Mouse (Mus musculus) neural tube, embryonic 15.5 days (tissue): ENCODE data around the gene Plxna4. TPM values are rescaled to one million over a fixed set of nuclear protein-coding genes. Genes with fewer than 3 reads are reported as not detected.
A peak's percentile ranks its signal among the peaks of the same experiment; 100 is the strongest.

Source experiments
- ATAC-seq: fragments of 200-750 bp; cut with Nextera tagmentation; 2 replicates; pipeline ENCODE4 v1.8.0; 2017; ENCODE audit warnings: mild to moderate bottlenecking, moderate TSS enrichment, moderate library complexity; ENCODE audit not compliant: low FRiP score
- H3K27ac ChIP-seq: fragments of 300-500 bp; sonication (generic); replicated peaks from 2 replicates; pipeline ENCODE4 v1.5.1; 2015; ENCODE audit warnings: mild to moderate bottlenecking, inconsistent platforms
- H3K27me3 ChIP-seq: fragments of 300-500 bp; sonication (generic); replicated peaks from 2 replicates; pipeline ENCODE4 v1.6.1; 2015; ENCODE audit warnings: inconsistent platforms
- H3K36me3 ChIP-seq: fragments of 300-500 bp; sonication (generic); 2 replicates; pipeline ENCODE4 v1.6.1; 2015; ENCODE audit warnings: inconsistent platforms
- H3K4me1 ChIP-seq: fragments of 300-500 bp; sonication (generic); 2 replicates; pipeline ENCODE4 v1.6.1; 2015; ENCODE audit warnings: inconsistent platforms
- H3K4me2 ChIP-seq: fragments of 300-500 bp; sonication (generic); 2 replicates; pipeline ENCODE4 v1.6.1; 2015; ENCODE audit warnings: inconsistent platforms, mild to moderate bottlenecking, moderate library complexity
- H3K4me3 ChIP-seq: fragments of 300-500 bp; sonication (generic); replicated peaks from 2 replicates; pipeline ENCODE4 v1.5.1; 2015; ENCODE audit warnings: mild to moderate bottlenecking, inconsistent platforms
- H3K9ac ChIP-seq: fragments of 300-500 bp; sonication (generic); replicated peaks from 2 replicates; pipeline ENCODE4 v1.6.1; 2015; ENCODE audit warnings: mild to moderate bottlenecking, inconsistent platforms
- H3K9me3 ChIP-seq: fragments of 300-500 bp; sonication (generic); replicated peaks from 2 replicates; pipeline ENCODE4 v1.6.1; 2016; ENCODE audit warnings: inconsistent platforms
- WGBS: fragments of 180-500 bp; shearing (Covaris S2); methylation state at CpG from one replicate; pipeline ENCODE4 v1.1.7; 2015; ENCODE audit warnings: mixed read lengths; 5-methylcytosine and 5-hydroxymethylcytosine counted together
- polyA plus RNA-seq: library from polyadenylated mRNA; unstranded; fragments of >200 nt; fragmentation: Nextera tagmentation; extraction: Ambion mirVana; gene quantifications from 2 replicates; pipeline ENCODE4 v1.2.1, GENCODE M21; 2015

Plxna4 gene
- polyA plus RNA-seq, 1 experiment from 2014 or later = 14.9 TPM

- H3K9ac ChIP-seq = no peak overlapping the region
- no peaks in the 10 kb centered on the region for H3K9me3 ChIP-seq
- no peak overlapping the region for H3K4me2 ChIP-seq
- peak; percentile 38; the same call in 1 of the 2 replicates for ATAC-seq
- H3K27me3 ChIP-seq = no peaks in the 10 kb centered on the region
- H3K27ac ChIP-seq = no peak overlapping the region
- H3K4me3 ChIP-seq = no peak overlapping the region
- WGBS = 49% methylated on average over 4 of the region's 4 CpGs
- peaks cover 38% of the 10 kb centered on the region for H3K36me3 ChIP-seq
- H3K4me1 ChIP-seq = no peaks in the 10 kb centered on the region
Observed at GRCm38 (mm10) chr6:32153170-32153569, 434.8 kb downstream of the Plxna4 start.

- H3K4me2 ChIP-seq = no peak overlapping the region
- H3K4me1 ChIP-seq = no peaks in the 10 kb centered on the region
- 89% methylated on average over 4 of the region's 4 CpGs for WGBS
- H3K36me3 ChIP-seq = peaks cover 31% of the 10 kb centered on the region
- no peak for ATAC-seq
- no peak overlapping the region for H3K4me3 ChIP-seq
- H3K27me3 ChIP-seq = no peaks in the 10 kb centered on the region
- H3K9ac ChIP-seq = no peak overlapping the region
- no peak overlapping the region for H3K27ac ChIP-seq
- no peaks in the 10 kb centered on the region for H3K9me3 ChIP-seq
Observed at GRCm38 (mm10) chr6:32150836-32151235, 437.2 kb downstream of the Plxna4 start.

- Histone ChIP-seq H3K4me3 (no peak overlapping the region), H3K9me3 (no peaks in the 10 kb centered on the region), H3K27ac (no peak overlapping the region), H3K36me3 (peaks cover 13% of the 10 kb centered on the region), H3K9ac (no peak overlapping the region), H3K4me1 (no peaks in the 10 kb centered on the region), H3K4me2 (no peak overlapping the region), H3K27me3 (no peaks in the 10 kb centered on the region)
- no peak for ATAC-seq
- 81% methylated on average over 4 of the region's 4 CpGs for WGBS
Observed at GRCm38 (mm10) chr6:32144771-32145170, 443.2 kb downstream of the Plxna4 start.

- no peaks in the 10 kb centered on the region for H3K36me3 ChIP-seq
- no peaks in the 10 kb centered on the region for H3K9me3 ChIP-seq
- no peaks in the 10 kb centered on the region for H3K27me3 ChIP-seq
- 86% methylated on average over 3 of the region's 3 CpGs for WGBS
- H3K4me1 ChIP-seq = no peaks in the 10 kb centered on the region
- no peak overlapping the region for H3K4me2 ChIP-seq
- ATAC-seq = no peak
- no peak overlapping the region for H3K27ac ChIP-seq
- no peak overlapping the region for H3K9ac ChIP-seq
- no peak overlapping the region for H3K4me3 ChIP-seq
Observed at GRCm38 (mm10) chr6:32139537-32139936, 448.5 kb downstream of the Plxna4 start.

DNA sequence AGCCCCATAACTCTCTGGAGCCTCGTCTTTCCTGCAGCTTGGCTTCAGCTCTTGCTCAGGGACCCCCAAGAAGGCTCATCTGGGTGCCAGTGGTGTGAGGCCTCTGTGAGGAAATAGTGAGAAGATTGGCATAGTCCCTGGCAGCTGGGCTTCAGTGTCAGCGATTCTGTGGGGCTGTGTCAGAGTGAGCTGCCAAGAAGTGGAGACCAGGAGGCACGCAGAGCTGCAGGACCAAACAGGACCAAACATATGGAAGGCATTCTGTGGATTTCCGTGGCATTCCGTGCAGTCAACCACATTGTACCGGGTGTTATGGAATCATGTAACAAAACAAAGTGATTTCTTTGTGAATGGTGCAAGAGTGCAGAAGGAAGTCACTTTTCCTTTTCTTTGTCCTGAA, 461.1 kb downstream of the Plxna4 start:
- H3K36me3 ChIP-seq = no peaks in the 10 kb centered on the region
- H3K4me3 ChIP-seq = no peak overlapping the region
- H3K9ac ChIP-seq = no peak overlapping the region
- no peak overlapping the region for H3K4me2 ChIP-seq
- H3K27ac ChIP-seq = no peak overlapping the region
- no peak for ATAC-seq
- no peaks in the 10 kb centered on the region for H3K9me3 ChIP-seq
- H3K4me1 ChIP-seq = peaks cover 4% of the 10 kb centered on the region; the same call in 1 of the 2 replicates
- no peaks in the 10 kb centered on the region for H3K27me3 ChIP-seq
- WGBS = 54% methylated on average over 6 of the region's 6 CpGs

DNA sequence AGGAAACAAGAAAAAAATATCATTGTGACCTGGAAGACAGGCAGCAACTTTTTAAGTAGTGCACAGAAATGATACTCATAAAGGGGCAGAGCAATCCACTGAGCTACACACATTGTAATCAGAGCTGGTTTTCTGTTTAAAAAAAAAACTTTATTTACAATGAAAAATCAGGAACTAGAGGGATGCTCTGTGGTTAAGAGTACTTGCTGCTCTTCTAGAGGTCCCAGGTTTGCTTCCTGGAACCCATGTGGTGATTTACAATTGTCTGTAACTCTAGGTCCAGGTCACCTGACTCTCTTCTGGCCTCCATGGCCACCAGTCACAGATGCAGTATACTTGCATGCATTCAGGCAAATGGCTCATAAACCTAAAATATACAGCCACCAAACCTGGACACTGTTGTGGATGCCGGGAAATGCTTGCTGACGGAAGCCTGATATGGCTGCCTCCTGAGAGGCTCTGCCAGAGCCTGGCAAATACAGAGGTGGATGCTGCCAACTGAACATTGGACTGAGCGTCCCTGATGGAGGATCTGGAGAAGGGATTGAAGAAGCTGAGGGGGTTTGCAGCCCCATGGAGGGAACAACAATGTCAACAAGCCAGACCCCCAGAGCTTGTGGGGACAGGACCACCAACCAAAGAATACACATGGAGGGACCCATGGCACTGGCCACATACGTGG, 465.3 kb downstream of the Plxna4 start:
- WGBS = 88% methylated on average over 4 of the region's 4 CpGs
- Histone ChIP-seq H3K4me2 (no peak overlapping the region), H3K9me3 (no peaks in the 10 kb centered on the region), H3K36me3 (no peaks in the 10 kb centered on the region), H3K27me3 (no peaks in the 10 kb centered on the region), H3K27ac (no peak overlapping the region), H3K4me1 (peaks cover 4% of the 10 kb centered on the region; the same call in 1 of the 2 replicates), H3K9ac (no peak overlapping the region), H3K4me3 (no peak overlapping the region)
- no peak for ATAC-seq

DNA sequence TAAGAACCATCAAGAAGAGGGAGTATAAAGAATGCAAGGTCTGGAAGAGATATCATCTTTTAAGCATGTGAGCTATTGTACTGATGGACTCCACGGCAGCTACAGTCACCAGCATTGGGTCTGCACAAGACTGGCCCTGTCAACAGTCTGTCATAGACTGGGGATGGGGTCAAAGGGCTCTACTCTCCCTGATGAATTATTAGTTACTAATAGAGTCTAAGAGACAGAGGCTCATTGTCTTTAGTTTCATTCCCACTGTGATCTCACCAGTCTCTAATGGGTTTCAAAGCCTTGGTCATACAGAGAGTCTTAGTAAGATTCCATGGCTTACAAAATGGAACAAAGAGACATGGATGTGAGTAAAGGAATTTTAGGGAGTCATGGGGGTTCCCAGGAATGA, 467.1 kb downstream of the Plxna4 start:
- no peaks in the 10 kb centered on the region for H3K36me3 ChIP-seq
- no peaks in the 10 kb centered on the region for H3K9me3 ChIP-seq
- H3K27me3 ChIP-seq = no peaks in the 10 kb centered on the region
- no peak overlapping the region for H3K4me3 ChIP-seq
- no peak overlapping the region for H3K27ac ChIP-seq
- no peaks in the 10 kb centered on the region for H3K4me1 ChIP-seq
- no peak overlapping the region for H3K9ac ChIP-seq
- 62% methylated on average over 1 of the region's 1 CpGs for WGBS
- no peak overlapping the region for H3K4me2 ChIP-seq
- ATAC-seq = no peak

GRCm38 (mm10) chr6:32109207-32109606, 478.8 kb downstream of the Plxna4 start:
- Histone ChIP-seq H3K9me3 (no peaks in the 10 kb centered on the region), H3K27ac (no peak overlapping the region), H3K27me3 (no peaks in the 10 kb centered on the region), H3K4me3 (no peak overlapping the region), H3K36me3 (no peaks in the 10 kb centered on the region), H3K4me2 (no peak overlapping the region), H3K9ac (no peak overlapping the region), H3K4me1 (0 out of 2 replicates have a peak, but pooled peaks cover 5% of the 10 kb centered on the region)
- 63% methylated on average over 2 of the region's 2 CpGs for WGBS
- ATAC-seq = no peak

DNA sequence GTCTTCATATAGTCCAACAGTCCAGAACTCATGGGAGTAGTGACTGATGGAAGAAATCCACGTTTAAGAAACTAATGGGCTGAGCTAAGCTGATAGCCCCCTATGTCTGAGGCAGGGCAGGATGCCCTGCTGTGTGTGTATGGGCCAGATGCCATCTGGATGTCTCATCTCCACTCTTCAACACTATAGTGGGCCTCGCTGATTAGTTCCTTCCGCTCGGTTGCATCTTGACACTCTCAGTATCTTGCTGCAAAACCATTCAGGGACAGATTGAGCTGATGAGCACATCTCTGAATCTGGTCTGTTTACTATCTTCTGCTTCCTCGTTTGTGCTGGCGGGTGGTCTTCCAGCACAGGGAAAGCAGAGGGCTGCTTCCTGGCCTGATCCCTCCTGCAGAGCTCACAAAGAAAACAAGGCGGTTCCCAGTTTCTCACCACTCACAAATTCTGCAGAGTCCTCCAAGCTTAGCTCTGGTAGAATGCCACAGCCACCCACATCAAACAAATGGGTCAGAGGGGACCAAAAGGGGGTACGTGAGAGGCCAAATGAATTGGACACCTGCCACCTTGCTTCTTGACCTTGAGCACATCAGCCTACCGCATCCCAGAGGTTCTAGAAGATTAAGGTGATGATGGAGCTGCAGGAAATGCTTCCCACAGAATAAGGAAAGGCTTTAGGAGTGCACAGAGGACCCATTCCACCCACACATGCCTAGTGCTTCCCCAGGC, 482.3 kb downstream of the Plxna4 start:
- no peak overlapping the region for H3K27ac ChIP-seq
- H3K27me3 ChIP-seq = no peaks in the 10 kb centered on the region
- no peak overlapping the region for H3K4me3 ChIP-seq
- 54% methylated on average over 9 of the region's 9 CpGs for WGBS
- H3K36me3 ChIP-seq = no peaks in the 10 kb centered on the region
- H3K4me1 ChIP-seq = 0 out of 2 replicates have a peak, but pooled peaks cover 5% of the 10 kb centered on the region
- ATAC-seq = no peak
- H3K9ac ChIP-seq = no peak overlapping the region
- no peaks in the 10 kb centered on the region for H3K9me3 ChIP-seq
- no peak overlapping the region for H3K4me2 ChIP-seq
